Mouse (Mus musculus) splenic B cell, adult 2 months (primary cell): ENCODE data around the gene Flt3.
A peak's percentile ranks its signal among the peaks of the same experiment; 100 is the strongest.

Experiments used
- DNase-seq: peaks from one replicate; pipeline ENCODE4 v3.0.0-alpha.2; 2011; ENCODE audit warnings: low read depth, low spot score
- H3K27me3 ChIP-seq: 2 replicates; pipeline ENCODE4 v1.6.1; 2012; ENCODE audit warnings: mild to moderate bottlenecking, low read length, moderate library complexity, mixed read lengths; ENCODE audit not compliant: control insufficient read depth, poor library complexity, insufficient read depth, severe bottlenecking
- H3K36me3 ChIP-seq: 2 replicates; pipeline ENCODE4 v1.6.1; 2012; ENCODE audit warnings: mild to moderate bottlenecking, low read length, moderate library complexity, mixed read lengths; ENCODE audit not compliant: control insufficient read depth, poor library complexity, insufficient read depth, severe bottlenecking

The Flt3 gene

DNA sequence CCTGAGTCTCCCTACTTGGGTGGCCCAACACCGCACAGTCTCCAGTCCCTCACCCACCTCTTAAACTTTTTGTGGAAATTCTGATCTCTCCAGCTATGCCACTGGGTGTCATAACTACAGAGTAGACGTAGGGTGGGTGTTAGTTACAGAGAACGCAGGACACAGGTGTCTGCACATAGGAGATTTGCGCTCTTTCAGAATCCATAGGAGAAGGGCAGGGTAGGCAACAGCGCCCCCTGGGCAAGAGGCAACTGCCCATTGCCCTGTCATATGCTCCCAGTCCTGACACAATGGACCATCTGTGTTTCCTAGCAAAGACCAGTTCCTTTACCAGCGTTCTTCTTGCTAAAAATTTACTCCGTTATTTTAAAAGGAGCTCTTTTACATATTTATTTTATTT lies 82.3 kb downstream of the Flt3 start:
- Histone ChIP-seq H3K27me3 (peaks cover 3% of the 10 kb centered on the region), H3K36me3 (no peaks in the 10 kb centered on the region)
- DNase-seq: peak; percentile 42

GRCm38 (mm10) chr5:147317321-147317720 lies 83.0 kb downstream of the Flt3 start:
- Histone ChIP-seq H3K27me3 (peaks cover 3% of the 10 kb centered on the region), H3K36me3 (no peaks in the 10 kb centered on the region)
- no peak for DNase-seq

- H3K27me3 ChIP-seq: peaks cover 3% of the 10 kb centered on the region
- no peak for DNase-seq
These were observed 84.7 kb downstream of the Flt3 start for GRCm38 (mm10) chr5:147315432-147316075.

GRCm38 (mm10) chr5:147314646-147315431 lies 85.5 kb downstream of the Flt3 start:
- Histone ChIP-seq H3K36me3 (no peaks in the 10 kb centered on the region), H3K27me3 (peaks cover 3% of the 10 kb centered on the region)
- peak; percentile 20 for DNase-seq

More at GRCm38 (mm10) chr5:147315432-147316075, 84.7 kb downstream of the Flt3 start:
- H3K36me3 ChIP-seq: no peaks in the 10 kb centered on the region

- no peak for DNase-seq
- H3K27me3 ChIP-seq: peaks cover 3% of the 10 kb centered on the region
- H3K36me3 ChIP-seq: no peaks in the 10 kb centered on the region
These were observed 87.2 kb downstream of the Flt3 start for GRCm38 (mm10) chr5:147312830-147313685.

DNA sequence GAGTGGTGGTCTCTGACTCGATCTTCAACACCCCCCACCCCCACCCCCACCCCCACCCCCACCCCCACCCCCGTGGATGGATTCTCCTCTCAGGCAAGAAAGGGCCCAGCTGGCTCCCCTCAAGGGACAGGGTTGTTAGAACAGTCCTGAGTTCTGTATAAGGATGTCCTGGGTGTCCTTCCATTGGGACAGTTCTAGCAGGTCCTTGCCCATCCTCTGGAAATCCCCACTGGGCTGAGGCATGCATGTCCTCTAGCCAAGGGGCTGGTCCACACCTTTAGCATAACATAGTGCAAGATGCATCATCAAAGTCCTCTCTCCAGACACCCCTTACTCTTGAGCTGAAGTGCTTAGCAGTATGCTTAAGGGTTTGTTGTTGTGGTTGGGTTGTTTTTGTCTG lies 90.5 kb downstream of the Flt3 start:
- Histone ChIP-seq H3K27me3 (no peaks in the 10 kb centered on the region), H3K36me3 (no peaks in the 10 kb centered on the region)
- DNase-seq: no peak

GRCm38 (mm10) chr5:147308451-147308850 lies 91.8 kb downstream of the Flt3 start:
- no peak for DNase-seq
- no peaks in the 10 kb centered on the region; the same call in 1 of the 2 replicates for H3K27me3 ChIP-seq
- H3K36me3 ChIP-seq: no peaks in the 10 kb centered on the region

DNA sequence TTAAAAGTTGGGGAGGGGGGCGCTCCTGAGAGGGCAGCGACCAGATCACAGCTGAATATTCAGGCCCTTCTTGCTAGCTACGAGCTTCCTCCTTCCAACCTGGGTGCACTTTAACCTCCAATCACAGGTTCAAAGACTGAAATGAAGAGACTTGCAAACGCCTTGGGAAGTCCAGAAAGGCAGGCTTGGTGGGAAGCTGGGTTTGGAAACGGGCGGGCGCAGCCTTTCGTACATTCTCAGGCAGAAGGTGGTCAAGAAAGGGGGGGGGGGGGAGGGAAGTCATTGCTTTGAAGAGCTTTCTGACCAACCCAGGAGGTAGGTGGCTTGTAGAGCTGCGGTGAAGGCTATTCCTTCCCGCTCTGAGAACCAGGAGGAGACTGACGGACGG lies 92.9 kb downstream of the Flt3 start:
- Histone ChIP-seq H3K27me3 (no peaks in the 10 kb centered on the region; the same call in 1 of the 2 replicates), H3K36me3 (no peaks in the 10 kb centered on the region)
- DNase-seq: no peak

DNA sequence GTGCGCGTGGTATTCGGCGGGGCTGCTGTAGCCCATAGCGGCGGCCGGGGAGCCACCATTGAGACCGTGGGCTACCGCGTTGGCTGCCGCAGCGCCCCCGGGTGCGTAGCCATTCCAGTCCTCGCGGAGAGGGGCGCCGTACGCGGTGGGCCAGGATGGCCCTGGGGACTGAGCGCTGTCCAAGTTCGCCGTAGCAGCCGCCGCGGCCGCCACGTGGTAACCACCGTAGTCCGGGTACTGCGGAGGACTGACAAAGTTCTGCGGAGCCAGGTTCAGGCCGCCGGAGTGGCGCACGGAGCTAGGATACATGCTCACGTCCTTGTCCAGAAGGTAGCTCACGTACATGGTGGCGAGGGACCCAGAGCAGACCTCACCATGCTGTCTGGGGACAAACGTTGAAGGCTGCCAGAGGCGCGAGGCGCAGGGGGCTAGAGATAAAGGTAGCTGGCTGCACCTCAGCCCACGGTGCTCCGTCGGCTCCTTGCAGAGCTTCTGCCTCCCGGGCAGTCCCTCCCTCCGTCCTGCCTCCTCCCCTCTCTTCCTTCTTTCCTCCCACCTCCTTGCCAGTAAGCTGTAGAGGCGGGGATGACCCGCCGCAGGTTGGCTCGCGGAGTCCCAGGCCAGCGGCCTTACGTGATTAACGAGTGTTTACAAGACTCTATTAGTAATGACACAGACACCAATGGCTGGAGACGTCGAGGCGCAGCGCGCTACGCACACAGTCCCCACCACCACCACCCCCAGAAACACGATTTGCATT lies 93.5 kb downstream of the Flt3 start, which contains the start of gene Cdx2:
TSS of gene Cdx2 (minus strand) at position 633 of the 760 bp plus-strand sequence.
- Histone ChIP-seq H3K27me3 (no peaks in the 10 kb centered on the region; the same call in 1 of the 2 replicates), H3K36me3 (no peaks in the 10 kb centered on the region)
- DNase-seq: no peak

DNA sequence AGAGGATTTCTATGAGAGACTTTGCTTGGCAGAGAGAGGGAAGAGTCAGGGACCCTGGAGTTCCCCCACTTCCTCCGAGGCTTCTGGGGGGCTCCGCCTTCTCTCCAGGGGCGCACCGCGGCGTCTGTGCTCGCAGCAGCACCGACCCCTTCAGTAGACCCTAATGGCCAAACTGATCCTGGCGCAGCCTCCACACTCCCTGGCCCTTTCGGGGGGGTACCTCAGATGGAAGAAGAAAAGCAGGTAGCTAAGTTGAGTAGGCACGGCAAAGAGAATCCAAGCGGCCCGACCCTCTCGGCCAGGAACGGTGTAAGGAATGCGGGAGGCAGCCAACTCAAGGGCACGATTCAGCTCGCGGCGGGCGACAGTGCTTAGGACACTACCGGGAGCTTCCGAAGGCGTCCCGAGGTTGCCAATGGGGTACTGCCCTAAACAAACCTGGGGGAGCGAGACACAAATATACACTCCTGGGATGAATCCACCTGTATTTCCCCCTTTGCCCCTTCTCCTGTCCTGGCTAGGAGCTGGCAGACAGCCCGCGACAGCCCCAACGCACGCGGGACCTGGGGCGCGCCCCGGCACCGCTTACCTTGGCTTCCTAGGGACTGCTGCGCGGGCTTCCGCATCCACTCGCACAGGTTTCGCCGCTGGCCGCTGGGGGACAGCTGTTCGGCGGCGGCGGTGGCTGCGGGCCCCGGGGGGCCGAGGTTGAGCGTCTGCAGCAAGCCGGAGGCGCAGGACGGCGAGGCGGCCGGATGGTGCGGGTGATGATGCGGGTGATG lies 94.2 kb downstream of the Flt3 start:
- Histone ChIP-seq H3K27me3 (no peaks in the 10 kb centered on the region; the same call in 1 of the 2 replicates), H3K36me3 (no peaks in the 10 kb centered on the region)
- no peak for DNase-seq

DNA sequence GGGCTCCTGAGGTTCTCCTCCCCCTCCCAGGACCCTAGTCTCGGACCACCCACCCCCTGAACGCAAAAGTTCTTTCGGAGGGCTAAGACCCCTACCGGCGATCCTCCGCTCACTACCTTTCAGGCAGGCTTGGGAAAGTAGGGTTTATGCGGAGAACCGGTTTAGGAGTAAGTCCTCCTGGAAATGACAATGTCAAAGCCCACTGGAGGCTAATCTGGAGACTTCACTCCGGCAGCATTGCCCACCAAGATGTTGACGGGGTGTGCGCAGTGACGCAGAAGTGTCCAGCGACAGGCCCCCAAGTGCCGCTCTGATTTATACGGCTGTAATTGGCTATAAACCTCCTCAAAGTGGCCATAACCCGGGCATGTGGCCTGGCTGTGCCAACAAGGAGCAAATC lies 95.1 kb downstream of the Flt3 start:
- no peaks in the 10 kb centered on the region for H3K36me3 ChIP-seq
- DNase-seq: no peak
- no peaks in the 10 kb centered on the region; the same call in 1 of the 2 replicates for H3K27me3 ChIP-seq

DNA sequence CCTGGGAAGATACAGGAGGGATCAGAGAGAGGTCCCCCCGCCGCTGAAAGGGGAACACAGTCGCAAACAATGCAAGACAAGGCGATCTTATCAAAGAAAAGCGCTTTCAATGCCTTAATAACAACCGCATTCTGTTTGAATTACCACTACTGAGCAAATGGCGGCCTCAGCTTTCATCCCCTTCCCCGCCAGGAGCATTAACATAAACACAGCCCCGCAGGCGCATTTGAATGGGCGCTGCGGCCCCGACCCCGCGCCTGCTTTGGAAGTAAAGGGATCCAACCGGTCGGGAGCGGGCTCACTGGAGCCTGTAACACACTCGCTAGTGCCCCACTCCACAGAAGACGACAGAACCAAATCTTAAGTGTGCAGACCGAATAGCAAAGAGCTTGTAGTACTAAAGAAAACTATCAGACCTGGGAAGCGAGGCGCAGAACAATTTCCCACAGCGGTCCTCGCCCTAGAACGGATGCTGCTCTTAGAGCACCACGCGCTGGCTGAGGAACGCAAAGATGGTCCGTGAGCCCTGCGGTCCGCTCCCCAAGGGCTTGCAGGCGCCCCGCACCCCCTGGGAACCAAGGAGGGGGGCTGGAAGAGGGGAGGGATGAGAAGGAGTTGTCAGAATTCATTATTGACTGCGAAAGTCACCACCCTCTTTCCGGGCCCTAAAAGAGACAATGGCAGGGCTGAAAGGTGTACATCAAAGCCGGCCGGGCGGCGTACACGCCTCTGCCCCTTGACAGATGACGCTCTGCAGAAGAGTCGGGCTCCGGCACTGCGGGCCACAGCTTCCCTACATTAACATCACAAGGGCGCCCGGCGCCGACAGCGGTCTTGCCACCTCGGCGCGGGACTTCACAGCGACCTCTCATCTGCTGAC lies 95.8 kb downstream of the Flt3 start:
- no peaks in the 10 kb centered on the region for H3K36me3 ChIP-seq
- no peaks in the 10 kb centered on the region; the same call in 1 of the 2 replicates for H3K27me3 ChIP-seq
- no peak for DNase-seq
